Mouse (Mus musculus): ENCODE results near the gene Oat.

- TF ChIP-seq CTCF (IDR thresholded peaks at IDR 0.05; ENCODE audit: low read depth) (no peak), EP300 (optimal IDR thresholded peaks at IDR 0.05) (no peak)
Measured at GRCm38 (mm10) chr7:132555911-132556310, 20.3 kb downstream of the Oat start.
